ENCODE assay signal across 8 mouse cellular contexts in the genomic region with DNA sequence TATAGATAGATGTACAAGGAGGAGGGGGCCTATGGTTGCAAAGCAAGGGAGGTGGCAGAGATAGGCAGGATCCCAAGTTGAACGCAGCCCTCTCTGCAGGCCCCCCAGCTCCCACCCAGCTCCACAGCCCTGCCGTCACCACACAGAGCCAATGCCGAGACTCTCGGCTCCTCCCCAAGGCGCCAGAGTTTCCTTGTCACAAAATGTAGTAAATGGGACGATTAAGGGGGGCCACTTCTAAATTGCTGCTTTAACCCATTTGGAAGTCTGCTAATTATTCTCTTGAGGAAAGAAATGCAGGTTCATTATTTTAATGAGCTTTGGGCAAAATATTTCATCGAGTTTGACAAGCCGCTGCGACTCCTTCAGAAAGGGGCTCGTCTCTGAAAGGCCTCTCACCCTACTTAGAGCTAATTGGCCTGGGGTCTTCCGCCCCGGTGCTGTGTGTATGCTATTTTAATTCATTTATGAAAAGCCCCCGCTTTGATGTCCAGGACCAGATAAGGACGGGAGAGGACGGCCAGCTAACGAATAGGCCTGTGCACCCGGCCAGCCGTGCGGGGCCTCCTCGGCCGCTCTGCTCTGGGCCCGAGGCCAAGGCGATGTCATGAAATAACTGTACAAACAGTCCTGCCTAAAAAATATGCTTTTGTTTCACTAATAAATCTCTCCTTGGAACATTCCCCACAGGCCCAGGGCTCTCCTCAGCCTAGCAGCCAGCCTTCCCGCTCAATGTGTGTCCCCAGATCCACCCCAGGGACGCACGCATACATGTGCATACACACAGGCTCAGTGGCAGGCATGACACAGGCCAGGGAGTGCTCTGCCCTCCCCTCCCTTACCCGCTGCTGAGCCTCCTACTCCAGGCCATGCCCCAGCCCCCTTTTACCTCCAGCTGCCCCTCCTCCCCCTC.
A peak's percentile ranks its signal among the peaks of the same experiment; 100 is the strongest.
DNase-seq lines count a peak whose midpoint lies in the region; ATAC-seq and TF ChIP-seq lines count a peak whose summit lies in the region.

No protein-coding gene starts in this region.

- peak; percentile 39 for DNase-seq in embryo, embryonic 10.5 days (ENCODE audit: low spot score)
- no peak for DNase-seq in embryo, embryonic 10 days (ENCODE audit: low spot score)
- DNase-seq in heart, adult 2 months, result peak; percentile 69 to 71
- peak; percentile 39 for DNase-seq in liver, postnatal 0 days
- peak; percentile 56 for DNase-seq in ovary, postnatal 10 days (ENCODE audit: low spot score)
- no peak for DNase-seq in left cerebral cortex, adult 18-20 months (ENCODE audit: low spot score in 2 of 2)

- H3K27ac ChIP-seq in heart, adult 2 months, result peak overlapping the region; percentile 40; the same call in 1 of the 2 replicates
- peak overlapping the region; percentile 55 for H3K27ac ChIP-seq in intestine, embryonic 16.5 days (ENCODE audit: low read length)
- no peak overlapping the region for H3K27ac ChIP-seq in liver, postnatal 0 days (ENCODE audit: low read depth)

- no peak for TF ChIP-seq POLR2A in heart, adult 2 months (IDR thresholded peaks at IDR 0.05; ENCODE audit: insufficient read depth, low read depth, low read length)

- H3K4me3 ChIP-seq in heart, adult 2 months, result no peak overlapping the region
- H3K4me3 ChIP-seq in intestine, embryonic 16.5 days (ENCODE audit: low read length), result no peak overlapping the region
- no peak overlapping the region for H3K4me3 ChIP-seq in liver, postnatal 0 days (ENCODE audit: low read depth, low read length)

- no peaks in the 10 kb centered on the region for H3K36me3 ChIP-seq in heart, adult 2 months (ENCODE audit: control insufficient read depth, insufficient read depth, low read length)
- H3K36me3 ChIP-seq in intestine, embryonic 16.5 days (ENCODE audit: control insufficient read depth, insufficient read depth, low read length), result no peaks in the 10 kb centered on the region
- no peaks in the 10 kb centered on the region for H3K36me3 ChIP-seq in liver, postnatal 0 days (replicated peaks; ENCODE audit: insufficient read depth, low read length)

- no peak for TF ChIP-seq CTCF in heart, adult 2 months (IDR thresholded peaks at IDR 0.05)
- TF ChIP-seq CTCF in liver, postnatal 0 days (IDR thresholded peaks at IDR 0.05; ENCODE audit: low read depth), result no peak

- intact Hi-C loops in heart, adult 2 months (cut with DNase I), result no loop called here

- no peak overlapping the region; the same call in 1 of the 2 replicates for H3K9ac ChIP-seq in heart, adult 2 months (ENCODE audit: low read depth, low read length)
- 0 out of 2 replicates have a peak overlapping the region, but pooled peaks have one; percentile 12 for H3K9ac ChIP-seq in intestine, embryonic 16.5 days (ENCODE audit: low read depth, low read length)
- no peak overlapping the region for H3K9ac ChIP-seq in liver, postnatal 0 days (replicated peaks)

- ATAC-seq in intestine, embryonic 16.5 days, result peak; percentile 89
- peak; percentile 33; the same call in 1 of the 2 replicates for ATAC-seq in liver, postnatal 0 days
- no peak for ATAC-seq in CD4-positive, CD25-positive, alpha-beta regulatory T cell, adult 4 months

- H3K4me2 ChIP-seq in intestine, embryonic 16.5 days (ENCODE audit: low read depth, low read length), result 0 out of 2 replicates have a peak overlapping the region, but pooled peaks have one; percentile 10
- H3K4me2 ChIP-seq in liver, postnatal 0 days (ENCODE audit: low read depth, low read length), result no peak overlapping the region

- H3K79me2 ChIP-seq in heart, adult 2 months (replicated peaks; ENCODE audit: control insufficient read depth, insufficient read depth, low read length), result no peaks in the 10 kb centered on the region

- no peaks in the 10 kb centered on the region for H3K9me3 ChIP-seq in intestine, embryonic 16.5 days (ENCODE audit: control insufficient read depth, low read length)
- H3K9me3 ChIP-seq in liver, postnatal 0 days (ENCODE audit: low read length), result no peaks in the 10 kb centered on the region

- peaks cover 8% of the 10 kb centered on the region; the same call in 1 of the 2 replicates for H3K4me1 ChIP-seq in heart, adult 2 months (ENCODE audit: control insufficient read depth, insufficient read depth, low read length)
- H3K4me1 ChIP-seq in intestine, embryonic 16.5 days (ENCODE audit: control insufficient read depth, insufficient read depth, low read length), result peaks cover 23% of the 10 kb centered on the region
- 0 out of 2 replicates have a peak, but pooled peaks cover 3% of the 10 kb centered on the region for H3K4me1 ChIP-seq in liver, postnatal 0 days (ENCODE audit: insufficient read depth)

- no peak for TF ChIP-seq EP300 in heart, adult 2 months (IDR thresholded peaks at IDR 0.05; ENCODE audit: insufficient read depth, low read depth, low read length)
- no peak for TF ChIP-seq EP300 in liver, postnatal 0 days (IDR thresholded peaks at IDR 0.05; ENCODE audit: low read depth)

- no peaks in the 10 kb centered on the region for H3K27me3 ChIP-seq in heart, adult 2 months (ENCODE audit: control insufficient read depth, insufficient read depth, low read length)
- H3K27me3 ChIP-seq in intestine, embryonic 16.5 days (replicated peaks; ENCODE audit: control insufficient read depth, insufficient read depth, low read length), result no peaks in the 10 kb centered on the region
- no peaks in the 10 kb centered on the region for H3K27me3 ChIP-seq in liver, postnatal 0 days (ENCODE audit: insufficient read depth, low read length)

- whole genome bisulfite sequencing in heart, adult 2 months, result 51% methylated on average over 27 of the region's 27 CpGs
- 39% methylated on average over 27 of the region's 27 CpGs for WGBS in intestine, embryonic 16.5 days
- WGBS in liver, postnatal 0 days (ENCODE audit: insufficient replicate concordance), result 76% methylated on average over 27 of the region's 27 CpGs

Comparison
In these comparisons a context has a peak if more than half of its experiments do, and no peak if none do; other contexts are left out.
1. DNase-seq: peak in embryo, embryonic 10.5 days (single experiment), heart, adult 2 months (2 of 2), liver, postnatal 0 days (single experiment) and ovary, postnatal 10 days (single experiment); none in embryo, embryonic 10 days (single experiment) and left cerebral cortex, adult 18-20 months (0 of 2).